Mouse (Mus musculus): ENCODE measurements around the gene Hrasls5. TPM values are rescaled to one million over a fixed set of nuclear protein-coding genes. Genes with fewer than 3 reads are reported as not detected.
A peak's percentile ranks its signal among the peaks of the same experiment; 100 is the strongest.

Hrasls5 gene
- not detected in 2 replicates for polyA plus RNA-seq (2014; fragmentation: Nextera tagmentation; extraction: Ambion mirVana)

DNA sequence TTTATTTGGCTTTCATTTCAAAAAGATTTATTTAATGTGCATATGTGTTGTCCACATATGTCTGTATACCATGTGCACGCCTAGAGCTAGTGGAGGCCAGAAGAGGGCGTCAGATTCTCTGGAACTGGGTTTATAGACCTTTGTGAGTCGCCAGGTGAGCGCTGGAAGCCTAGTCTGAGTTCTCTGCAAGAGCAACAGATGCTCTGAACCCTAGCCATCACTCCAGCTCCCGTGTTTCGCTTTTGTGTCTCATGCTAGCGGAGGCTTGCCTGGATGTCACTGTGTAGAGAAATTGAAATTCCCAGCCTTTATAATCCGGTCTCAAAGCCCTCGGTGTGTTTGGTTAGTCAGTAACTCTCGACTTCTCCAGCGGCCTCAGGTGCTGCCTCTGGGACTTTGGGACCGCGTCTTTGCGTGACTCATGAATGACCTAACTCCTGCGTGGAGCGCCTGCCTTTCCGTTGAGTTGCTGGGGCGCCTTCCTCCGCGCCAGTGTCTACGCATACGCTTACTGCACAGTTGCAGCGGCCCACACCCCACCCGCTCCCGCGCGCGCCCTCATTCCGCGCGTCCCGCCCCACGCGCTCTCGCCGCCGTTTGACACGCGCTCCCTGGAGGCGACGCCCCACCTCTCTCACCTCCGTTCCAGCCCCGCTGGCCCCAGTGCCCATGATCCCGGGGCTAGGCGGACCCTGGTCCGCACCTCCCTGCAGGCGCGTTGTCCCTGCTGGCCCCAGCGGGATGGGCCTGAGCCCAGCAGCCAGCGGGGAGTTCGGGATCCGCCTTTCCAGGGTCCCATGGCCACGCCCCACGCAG is at the start of gene Hrasls5:
Hrasls5 (plus strand) TSS at position 600 of the 816 bp plus-strand sequence.
- Histone ChIP-seq H3K4me3 (ENCODE audit: low read depth, low read length) (peak within 1 kb of the TSS; percentile 42), H3K4me2 (peak within 1 kb of the TSS; percentile 93), H3K27me3 (ENCODE audit: insufficient read depth, low read length) (0 out of 2 replicates have a peak, but pooled peaks cover 4% of the 10 kb centered on the region), H3K36me3 (ENCODE audit: insufficient read depth) (no peaks in the 10 kb centered on the region), H3K4me1 (ENCODE audit: insufficient read depth) (peaks cover 9% of the 10 kb centered on the region; the same call in 1 of the 2 replicates), H3K9ac (peak within 1 kb of the TSS; percentile 48), H3K27ac (ENCODE audit: low read depth) (no peak within 1 kb of the TSS), H3K9me3 (ENCODE audit: low read depth, low read length) (no peaks in the 10 kb centered on the region)
- 2% methylated on average over 54 of the region's 54 CpGs for WGBS
- ATAC-seq (ENCODE audit: insufficient read depth) = peak; percentile 57
- DNase-seq = peak; percentile 60
- TF ChIP-seq CTCF (IDR thresholded peaks at IDR 0.05; ENCODE audit: low read depth) = peak; percentile 31

DNA sequence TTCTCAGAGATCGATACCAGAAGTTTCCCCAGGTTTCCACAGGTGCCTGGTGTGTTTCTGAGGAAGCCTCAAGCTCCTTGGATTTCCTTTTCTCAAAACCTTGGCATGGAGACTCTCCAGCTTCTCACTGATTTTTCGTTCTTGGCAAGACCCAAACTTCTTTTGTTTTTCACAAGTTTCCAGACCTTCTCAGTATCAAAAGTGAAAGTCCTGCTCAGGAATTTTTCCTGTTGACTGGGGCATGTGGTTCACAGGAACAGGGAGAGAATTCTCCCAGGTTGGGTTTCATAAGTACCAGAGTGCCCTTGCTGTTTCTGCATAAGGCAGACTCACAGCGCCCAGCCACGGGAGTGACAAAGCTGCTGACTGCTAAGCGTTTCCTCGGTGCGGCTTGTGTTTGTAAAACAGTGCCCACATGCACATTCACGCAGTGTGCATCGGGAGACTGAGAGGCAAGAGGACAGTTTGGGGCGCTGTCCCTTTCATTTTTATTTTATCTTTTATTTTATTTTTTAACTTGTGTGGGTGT is 49.7 kb upstream of the Hrasls5 start:
- TF ChIP-seq CTCF (IDR thresholded peaks at IDR 0.05; ENCODE audit: low read depth) = no peak
- no peaks in the 10 kb centered on the region for H3K36me3 ChIP-seq (ENCODE audit: insufficient read depth)
- H3K4me3 ChIP-seq (ENCODE audit: low read depth, low read length) = no peak overlapping the region
- 73% methylated on average over 10 of the region's 10 CpGs for WGBS
- no peak overlapping the region for H3K27ac ChIP-seq (ENCODE audit: low read depth)
- no peaks in the 10 kb centered on the region for H3K9me3 ChIP-seq (ENCODE audit: low read depth, low read length)
- ATAC-seq (ENCODE audit: insufficient read depth) (no peak), DNase-seq (no peak)
- no peak overlapping the region for H3K9ac ChIP-seq
- no peaks in the 10 kb centered on the region for H3K27me3 ChIP-seq (ENCODE audit: insufficient read depth, low read length)
- H3K4me2 ChIP-seq = no peak overlapping the region
- no peaks in the 10 kb centered on the region for H3K4me1 ChIP-seq (ENCODE audit: insufficient read depth)

DNA sequence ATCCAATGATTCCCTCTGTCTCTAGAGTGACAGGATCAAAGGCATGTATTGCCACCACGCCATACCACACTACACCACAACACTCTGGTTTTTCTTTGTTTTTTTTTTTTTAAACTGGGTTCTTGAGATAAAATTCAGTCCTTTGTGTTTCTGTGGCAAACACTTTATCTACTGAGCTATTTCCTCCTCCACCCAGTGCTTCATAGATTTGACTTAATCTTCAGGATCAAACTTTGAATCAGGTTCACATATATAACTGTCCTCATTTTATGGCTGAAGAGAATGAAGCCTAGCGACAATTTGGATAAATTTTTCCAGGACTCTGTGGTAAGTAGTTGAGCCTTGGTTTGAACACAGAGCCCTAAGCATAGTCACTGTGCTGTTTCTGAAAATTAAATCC is 48.7 kb upstream of the Hrasls5 start:
- no peak for DNase-seq
- Histone ChIP-seq H3K27me3 (ENCODE audit: insufficient read depth, low read length) (no peaks in the 10 kb centered on the region), H3K36me3 (ENCODE audit: insufficient read depth) (no peaks in the 10 kb centered on the region), H3K9me3 (ENCODE audit: low read depth, low read length) (no peaks in the 10 kb centered on the region), H3K4me3 (ENCODE audit: low read depth, low read length) (no peak overlapping the region), H3K4me2 (no peak overlapping the region), H3K4me1 (ENCODE audit: insufficient read depth) (no peaks in the 10 kb centered on the region), H3K9ac (no peak overlapping the region), H3K27ac (ENCODE audit: low read depth) (no peak overlapping the region)
- 77% methylated on average over 2 of the region's 2 CpGs for WGBS
- no peak for ATAC-seq (ENCODE audit: insufficient read depth)
- no peak for TF ChIP-seq CTCF (IDR thresholded peaks at IDR 0.05; ENCODE audit: low read depth)

DNA sequence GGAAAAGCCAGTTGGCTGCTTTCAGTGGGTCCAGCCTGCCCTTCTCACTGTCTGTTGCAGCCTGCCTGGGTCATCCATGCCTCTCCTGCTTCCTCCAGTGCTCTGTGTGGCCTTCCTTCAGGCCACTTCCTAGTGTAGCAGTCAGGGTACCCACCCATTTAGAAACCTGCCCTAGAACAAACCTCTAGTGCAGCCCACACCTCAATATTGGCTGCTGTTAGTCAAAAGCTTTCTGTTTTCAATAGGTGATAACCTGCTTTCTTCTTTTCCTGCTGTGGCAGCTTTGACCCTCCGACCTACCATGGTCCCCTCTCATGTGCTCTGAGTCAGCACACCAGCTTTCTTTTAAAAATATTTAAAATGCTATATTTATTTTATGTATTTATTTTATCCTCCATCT is 47.9 kb upstream of the Hrasls5 start:
- WGBS = 84% methylated on average over 1 of the region's 1 CpGs
- DNase-seq (no peak), ATAC-seq (ENCODE audit: insufficient read depth) (no peak)
- Histone ChIP-seq H3K36me3 (ENCODE audit: insufficient read depth) (no peaks in the 10 kb centered on the region), H3K4me2 (no peak overlapping the region), H3K9me3 (ENCODE audit: low read depth, low read length) (no peaks in the 10 kb centered on the region), H3K9ac (no peak overlapping the region), H3K4me3 (ENCODE audit: low read depth, low read length) (no peak overlapping the region), H3K27ac (ENCODE audit: low read depth) (no peak overlapping the region), H3K4me1 (ENCODE audit: insufficient read depth) (no peaks in the 10 kb centered on the region), H3K27me3 (ENCODE audit: insufficient read depth, low read length) (no peaks in the 10 kb centered on the region)
- TF ChIP-seq CTCF (IDR thresholded peaks at IDR 0.05; ENCODE audit: low read depth) = no peak

DNA sequence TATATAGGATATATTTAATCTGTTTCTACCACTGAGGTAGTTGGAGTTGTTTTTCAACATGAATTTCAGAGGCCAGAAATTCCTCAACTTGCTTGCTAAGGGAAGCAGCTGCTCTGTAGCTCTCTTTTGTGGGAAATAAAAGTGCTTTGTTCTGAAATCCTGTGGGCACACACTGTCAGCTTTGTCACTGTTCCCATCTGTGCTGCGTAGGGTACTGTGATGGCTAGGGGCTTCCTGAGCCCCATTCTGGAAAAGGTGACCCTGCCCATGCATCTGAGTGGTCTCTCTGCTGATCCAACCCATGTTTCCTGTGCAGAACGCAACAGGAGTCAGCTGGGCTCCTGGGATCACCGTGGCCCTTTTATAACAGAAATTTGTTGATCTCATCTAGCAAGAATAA is 45.5 kb upstream of the Hrasls5 start:
- H3K9me3 ChIP-seq (ENCODE audit: low read depth, low read length) = no peaks in the 10 kb centered on the region
- H3K4me1 ChIP-seq (ENCODE audit: insufficient read depth) = no peaks in the 10 kb centered on the region
- no peak overlapping the region for H3K9ac ChIP-seq
- TF ChIP-seq CTCF (IDR thresholded peaks at IDR 0.05; ENCODE audit: low read depth) = no peak
- H3K36me3 ChIP-seq (ENCODE audit: insufficient read depth) = no peaks in the 10 kb centered on the region
- ATAC-seq (ENCODE audit: insufficient read depth) (no peak), DNase-seq (no peak)
- H3K4me3 ChIP-seq (ENCODE audit: low read depth, low read length) = no peak overlapping the region
- 65% methylated on average over 3 of the region's 3 CpGs for WGBS
- no peak overlapping the region for H3K27ac ChIP-seq (ENCODE audit: low read depth)
- no peaks in the 10 kb centered on the region for H3K27me3 ChIP-seq (ENCODE audit: insufficient read depth, low read length)
- no peak overlapping the region for H3K4me2 ChIP-seq

DNA sequence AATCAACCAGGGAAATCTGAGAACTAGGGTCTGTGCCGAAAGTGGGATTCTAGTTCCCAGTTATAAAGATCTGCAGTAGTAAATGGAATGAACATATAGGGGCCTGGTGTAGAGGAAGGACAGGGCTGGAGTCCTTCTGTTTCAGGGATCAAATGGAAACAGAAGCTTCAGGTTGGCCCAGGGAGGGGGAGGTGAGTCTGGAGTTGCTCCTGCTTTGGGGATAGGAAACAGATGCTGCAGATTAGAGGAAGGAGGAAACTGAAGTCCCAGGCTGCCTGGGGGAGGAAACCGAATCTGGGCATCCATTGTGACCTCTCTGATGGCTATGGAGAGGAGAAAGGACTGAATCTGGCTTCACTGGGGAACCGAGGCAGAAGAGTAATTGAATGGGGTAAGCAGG is 44.0 kb upstream of the Hrasls5 start:
- Histone ChIP-seq H3K27me3 (ENCODE audit: insufficient read depth, low read length) (no peaks in the 10 kb centered on the region), H3K4me3 (ENCODE audit: low read depth, low read length) (no peak overlapping the region), H3K9ac (no peak overlapping the region), H3K36me3 (ENCODE audit: insufficient read depth) (no peaks in the 10 kb centered on the region), H3K4me2 (no peak overlapping the region), H3K9me3 (ENCODE audit: low read depth, low read length) (no peaks in the 10 kb centered on the region), H3K4me1 (ENCODE audit: insufficient read depth) (no peaks in the 10 kb centered on the region), H3K27ac (ENCODE audit: low read depth) (no peak overlapping the region)
- ATAC-seq (ENCODE audit: insufficient read depth) (no peak), DNase-seq (no peak)
- TF ChIP-seq CTCF (IDR thresholded peaks at IDR 0.05; ENCODE audit: low read depth) = no peak
- WGBS = 51% methylated on average over 3 of the region's 3 CpGs

DNA sequence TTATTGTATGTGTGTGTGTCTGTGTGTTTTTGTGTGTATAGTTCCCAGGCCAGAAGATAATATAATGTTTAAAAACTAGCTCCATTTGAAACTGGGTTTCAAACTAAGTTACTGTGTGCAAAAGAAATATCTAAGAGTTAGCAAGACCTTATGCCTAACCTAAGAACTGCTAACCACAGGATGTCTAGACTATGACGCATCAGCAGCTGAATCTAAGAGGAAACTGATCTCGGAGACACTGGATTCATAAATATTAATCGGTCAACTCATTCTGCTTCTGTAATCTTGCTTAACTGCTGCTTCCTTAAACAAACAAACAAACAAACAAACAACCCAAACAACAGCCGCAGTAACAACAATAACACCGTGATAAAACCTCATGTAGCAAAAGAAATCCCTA is 42.7 kb upstream of the Hrasls5 start:
- no peak for ATAC-seq (ENCODE audit: insufficient read depth)
- H3K4me1 ChIP-seq (ENCODE audit: insufficient read depth) = no peaks in the 10 kb centered on the region
- no peak overlapping the region for H3K4me2 ChIP-seq
- no peaks in the 10 kb centered on the region for H3K9me3 ChIP-seq (ENCODE audit: low read depth, low read length)
- H3K4me3 ChIP-seq (ENCODE audit: low read depth, low read length) = no peak overlapping the region
- no peak overlapping the region for H3K27ac ChIP-seq (ENCODE audit: low read depth)
- H3K27me3 ChIP-seq (ENCODE audit: insufficient read depth, low read length) = no peaks in the 10 kb centered on the region
- no peak for TF ChIP-seq CTCF (IDR thresholded peaks at IDR 0.05; ENCODE audit: low read depth)
- 78% methylated on average over 5 of the region's 5 CpGs for WGBS
- no peak for DNase-seq
- no peaks in the 10 kb centered on the region for H3K36me3 ChIP-seq (ENCODE audit: insufficient read depth)
- H3K9ac ChIP-seq = no peak overlapping the region

All from lung, embryonic 14.5 days (tissue).